Mouse (Mus musculus) bone marrow macrophage, adult 2 months (primary cell): ENCODE measurements around the gene Rapgef4. TPM values are rescaled to one million over a fixed set of nuclear protein-coding genes. Genes with fewer than 3 reads are reported as not detected.

Source experiments
- H3K27ac ChIP-seq: 2 replicates; pipeline ENCODE4 v1.5.1; 2012; ENCODE audit warnings: low read depth, low read length; ENCODE audit not compliant: insufficient read depth
- H3K4me1 ChIP-seq: 2 replicates; pipeline ENCODE4 v1.6.1; 2012; ENCODE audit warnings: low read length; ENCODE audit not compliant: control insufficient read depth, insufficient read depth
- H3K4me3 ChIP-seq: 2 replicates; pipeline ENCODE4 v1.5.1; 2012; ENCODE audit warnings: mild to moderate bottlenecking, low read length, moderate library complexity; ENCODE audit not compliant: insufficient read depth
- CTCF ChIP-seq: IDR thresholded peaks from 2 replicates; pipeline ENCODE4 v1.5.1; 2012; ENCODE audit warnings: low read depth, mild to moderate bottlenecking, low read length, moderate library complexity
- POLR2A ChIP-seq: IDR thresholded peaks from 2 replicates; pipeline ENCODE4 v1.6.1; 2012; ENCODE audit warnings: mild to moderate bottlenecking, low read depth, low read length, borderline replicate concordance
- polyA plus RNA-seq: library from polyadenylated mRNA; stranded (reverse); fragments of >200 nt; gene quantifications from 2 replicates; pipeline ENCODE4 v1.2.4, GENCODE M21; 2012; ENCODE audit not compliant: missing spikeins, insufficient read depth, insufficient read length

Rapgef4 gene
- polyA plus RNA-seq, 1 experiment = not detected

- no peak overlapping the region for H3K4me3 ChIP-seq
- no peak overlapping the region for H3K27ac ChIP-seq
- no peak for TF ChIP-seq CTCF
- TF ChIP-seq POLR2A = no peak
- peaks cover 7% of the 10 kb centered on the region for H3K4me1 ChIP-seq
Observed at GRCm38 (mm10) chr2:72113716-72114115, 132.7 kb downstream of the Rapgef4 start.

GRCm38 (mm10) chr2:72114148-72114559, 133.1 kb downstream of the Rapgef4 start:
- Histone ChIP-seq H3K4me1 (peaks cover 7% of the 10 kb centered on the region), H3K4me3 (no peak overlapping the region), H3K27ac (no peak overlapping the region)
- TF ChIP-seq CTCF (no peak), POLR2A (no peak)

- Histone ChIP-seq H3K27ac (no peak overlapping the region), H3K4me3 (no peak overlapping the region), H3K4me1 (peaks cover 7% of the 10 kb centered on the region)
- no peak for TF ChIP-seq POLR2A
- TF ChIP-seq CTCF = no peak
Observed at GRCm38 (mm10) chr2:72116103-72116502, 135.1 kb downstream of the Rapgef4 start.

- Histone ChIP-seq H3K4me1 (peaks cover 7% of the 10 kb centered on the region), H3K27ac (no peak overlapping the region)
- TF ChIP-seq CTCF = no peak
- TF ChIP-seq POLR2A = no peak
Observed at GRCm38 (mm10) chr2:72116698-72117097, 135.7 kb downstream of the Rapgef4 start.

GRCm38 (mm10) chr2:72117138-72118011, 136.3 kb downstream of the Rapgef4 start:
- peaks cover 7% of the 10 kb centered on the region for H3K4me1 ChIP-seq
- no peak for TF ChIP-seq CTCF
- TF ChIP-seq POLR2A = no peak
- H3K27ac ChIP-seq = no peak overlapping the region
- H3K4me3 ChIP-seq = no peak overlapping the region

More at GRCm38 (mm10) chr2:72116698-72117097, 135.7 kb downstream of the Rapgef4 start:
- no peak overlapping the region for H3K4me3 ChIP-seq

- no peak overlapping the region for H3K4me3 ChIP-seq
- peaks cover 7% of the 10 kb centered on the region for H3K4me1 ChIP-seq
- TF ChIP-seq CTCF (no peak), POLR2A (no peak)
- H3K27ac ChIP-seq = no peak overlapping the region
Observed at GRCm38 (mm10) chr2:72120211-72120610, 139.2 kb downstream of the Rapgef4 start.

- peaks cover 13% of the 10 kb centered on the region for H3K4me1 ChIP-seq
- TF ChIP-seq CTCF (no peak), POLR2A (no peak)
Observed at GRCm38 (mm10) chr2:72122410-72123223, 141.6 kb downstream of the Rapgef4 start.

GRCm38 (mm10) chr2:72123851-72124250, 142.8 kb downstream of the Rapgef4 start:
- TF ChIP-seq POLR2A (no peak), CTCF (no peak)
- no peak overlapping the region for H3K27ac ChIP-seq

More at GRCm38 (mm10) chr2:72122410-72123223, 141.6 kb downstream of the Rapgef4 start:
- Histone ChIP-seq H3K27ac (no peak overlapping the region), H3K4me3 (no peak overlapping the region)

GRCm38 (mm10) chr2:72125786-72126185, 144.7 kb downstream of the Rapgef4 start:
- Histone ChIP-seq H3K4me1 (peaks cover 9% of the 10 kb centered on the region), H3K4me3 (no peak overlapping the region), H3K27ac (no peak overlapping the region)
- no peak for TF ChIP-seq CTCF
- TF ChIP-seq POLR2A = no peak

More at GRCm38 (mm10) chr2:72123851-72124250, 142.8 kb downstream of the Rapgef4 start:
- Histone ChIP-seq H3K4me3 (no peak overlapping the region), H3K4me1 (peaks cover 9% of the 10 kb centered on the region)

GRCm38 (mm10) chr2:72126411-72126810, 145.4 kb downstream of the Rapgef4 start:
- H3K27ac ChIP-seq = no peak overlapping the region
- H3K4me3 ChIP-seq = no peak overlapping the region
- H3K4me1 ChIP-seq = peaks cover 9% of the 10 kb centered on the region
- TF ChIP-seq CTCF (no peak), POLR2A (no peak)
